In genomic region chr5:20702480-20703303, GRCm38 (mm10) we compare ENCODE assay signal across 8 mouse cellular contexts.
DNase-seq lines count a peak whose midpoint lies in the region; ATAC-seq and TF ChIP-seq lines count a peak whose summit lies in the region.

No protein-coding gene starts in this region.

- H3K36me3 ChIP-seq in ES-Bruce4 (ENCODE audit: control insufficient read depth, insufficient read depth, low read length, poor library complexity, severe bottlenecking), result no peaks in the 10 kb centered on the region
- H3K36me3 ChIP-seq in intestine, embryonic 15.5 days, result no peaks in the 10 kb centered on the region
- H3K36me3 ChIP-seq in liver, embryonic 11.5 days (ENCODE audit: control insufficient read depth, insufficient read depth, low read length), result no peaks in the 10 kb centered on the region

- no peak for TF ChIP-seq EP300 in ES-Bruce4 (IDR thresholded peaks at IDR 0.05; ENCODE audit: insufficient read depth, low read depth, low read length)

- TF ChIP-seq POLR2A in ES-Bruce4 (IDR thresholded peaks at IDR 0.05; ENCODE audit: insufficient read depth, low read length), result no peak
- TF ChIP-seq POLR2A in cerebellum, adult 2 months (IDR thresholded peaks at IDR 0.05; ENCODE audit: borderline replicate concordance, insufficient read depth, low read length), result no peak

- no peaks in the 10 kb centered on the region for H3K27me3 ChIP-seq in ES-Bruce4 (ENCODE audit: control insufficient read depth, insufficient read depth, low read length, poor library complexity, severe bottlenecking)
- no peaks in the 10 kb centered on the region for H3K27me3 ChIP-seq in cerebellum, adult 2 months (ENCODE audit: control insufficient read depth, insufficient read depth, low read length)
- no peaks in the 10 kb centered on the region for H3K27me3 ChIP-seq in intestine, embryonic 15.5 days (replicated peaks)
- H3K27me3 ChIP-seq in liver, embryonic 11.5 days (replicated peaks; ENCODE audit: control insufficient read depth, insufficient read depth, low read length), result peaks cover 16% of the 10 kb centered on the region

- under 1% methylated on average over 57 of the region's 57 CpGs for WGBS in cerebellum, adult 2 months
- WGBS in intestine, embryonic 15.5 days, result under 1% methylated on average over 56 of the region's 57 CpGs
- 1% methylated on average over 52 of the region's 57 CpGs for WGBS in liver, embryonic 11.5 days

- DNase-seq in 3T3-L1 (ENCODE audit: low read depth, low spot score), result peak; percentile 81
- peak; percentile 59 to 72 for DNase-seq in cerebellum, adult 2 months
- DNase-seq in liver, embryonic 11.5 days (ENCODE audit: low spot score), result peak; percentile 49
- peak; percentile 2 to 11 for DNase-seq in natural killer cell, adult 2 months (ENCODE audit: low spot score in 2 of 2)
- peak; percentile 15 for DNase-seq in yolk sac, embryonic 10.5 days (ENCODE audit: low spot score)

- H3K4me1 ChIP-seq in ES-Bruce4 (ENCODE audit: control insufficient read depth, insufficient read depth, low read length), result peaks cover 3% of the 10 kb centered on the region
- H3K4me1 ChIP-seq in cerebellum, adult 2 months (ENCODE audit: control insufficient read depth, insufficient read depth, low read length), result no peaks in the 10 kb centered on the region
- 0 out of 2 replicates have a peak, but pooled peaks cover 3% of the 10 kb centered on the region for H3K4me1 ChIP-seq in intestine, embryonic 15.5 days (replicated peaks)
- no peaks in the 10 kb centered on the region for H3K4me1 ChIP-seq in liver, embryonic 11.5 days (replicated peaks; ENCODE audit: control insufficient read depth, insufficient read depth, low read length)

- peak; percentile 32 for ATAC-seq in frontal cortex, adult (ENCODE audit: low TSS enrichment)
- peak; percentile 58 for ATAC-seq in intestine, embryonic 15.5 days
- ATAC-seq in liver, embryonic 11.5 days (replicated peaks; ENCODE audit: low FRiP score), result peak; percentile 50

- TF ChIP-seq CTCF in ES-Bruce4 (IDR thresholded peaks at IDR 0.05; ENCODE audit: low read depth, low read length), result peak; percentile 34
- peak; percentile 34; the same call in 1 of the 2 replicates for TF ChIP-seq CTCF in cerebellum, adult 2 months (IDR thresholded peaks at IDR 0.05; ENCODE audit: borderline replicate concordance, insufficient read depth, low read depth, low read length)

- H3K4me3 ChIP-seq in ES-Bruce4 (ENCODE audit: low read depth, low read length), result peak overlapping the region; percentile 83
- H3K4me3 ChIP-seq in cerebellum, adult 2 months (replicated peaks; ENCODE audit: insufficient read depth, low read depth, low read length), result peak overlapping the region; percentile 79
- peak overlapping the region; percentile 76 for H3K4me3 ChIP-seq in intestine, embryonic 15.5 days (replicated peaks)
- peak overlapping the region; percentile 64 for H3K4me3 ChIP-seq in liver, embryonic 11.5 days (ENCODE audit: low read depth, low read length)

- no peaks in the 10 kb centered on the region for H3K9me3 ChIP-seq in ES-Bruce4 (replicated peaks; ENCODE audit: control insufficient read depth, insufficient read depth, low read length, poor library complexity, severe bottlenecking)
- H3K9me3 ChIP-seq in intestine, embryonic 15.5 days, result no peaks in the 10 kb centered on the region
- no peaks in the 10 kb centered on the region for H3K9me3 ChIP-seq in liver, embryonic 11.5 days (ENCODE audit: control insufficient read depth, low read length)

- H3K27ac ChIP-seq in ES-Bruce4 (ENCODE audit: insufficient read depth, low read length), result peak overlapping the region; percentile 39; the same call in 1 of the 2 replicates
- peak overlapping the region; percentile 88 for H3K27ac ChIP-seq in cerebellum, adult 2 months (ENCODE audit: insufficient read depth, low read length)
- peak overlapping the region; percentile 97 for H3K27ac ChIP-seq in intestine, embryonic 15.5 days
- H3K27ac ChIP-seq in liver, embryonic 11.5 days (ENCODE audit: low read depth, low read length), result peak overlapping the region; percentile 75

- peak overlapping the region; percentile 93 for H3K9ac ChIP-seq in ES-Bruce4 (ENCODE audit: low read depth, poor library complexity, severe bottlenecking)
- peak overlapping the region; percentile 76 for H3K9ac ChIP-seq in intestine, embryonic 15.5 days
- H3K9ac ChIP-seq in liver, embryonic 11.5 days (ENCODE audit: low read depth, low read length), result peak overlapping the region; percentile 58

- peak overlapping the region; percentile 86 for H3K4me2 ChIP-seq in intestine, embryonic 15.5 days (replicated peaks)
- peak overlapping the region; percentile 83 for H3K4me2 ChIP-seq in liver, embryonic 11.5 days

Comparison
In these comparisons a context has a peak if more than half of its experiments do, and no peak if none do; other contexts are left out.
1. Peak in every context shown above with its lines: DNase-seq, ATAC-seq, H3K4me3 ChIP-seq and H3K27ac ChIP-seq.
2. DNase-seq: peak in every context shown above with its lines; median percentile 81 in 3T3-L1; 66 in cerebellum, adult 2 months; 49 in liver, embryonic 11.5 days; 15 in yolk sac, embryonic 10.5 days; 6 in natural killer cell, adult 2 months.
3. H3K27ac ChIP-seq: peak in every context shown above with its lines; median percentile 97 in intestine, embryonic 15.5 days; 88 in cerebellum, adult 2 months; 75 in liver, embryonic 11.5 days; 39 in ES-Bruce4.